Mouse (Mus musculus): ENCODE measurements around the gene Pnma1. TPM values are rescaled to one million over a fixed set of nuclear protein-coding genes. Genes with fewer than 3 reads are reported as not detected.
A peak's percentile ranks its signal among the peaks of the same experiment; 100 is the strongest.

The Pnma1 gene
- polyA plus RNA-seq, 1 experiment from 2014 or later, result 0.84 TPM

DNA sequence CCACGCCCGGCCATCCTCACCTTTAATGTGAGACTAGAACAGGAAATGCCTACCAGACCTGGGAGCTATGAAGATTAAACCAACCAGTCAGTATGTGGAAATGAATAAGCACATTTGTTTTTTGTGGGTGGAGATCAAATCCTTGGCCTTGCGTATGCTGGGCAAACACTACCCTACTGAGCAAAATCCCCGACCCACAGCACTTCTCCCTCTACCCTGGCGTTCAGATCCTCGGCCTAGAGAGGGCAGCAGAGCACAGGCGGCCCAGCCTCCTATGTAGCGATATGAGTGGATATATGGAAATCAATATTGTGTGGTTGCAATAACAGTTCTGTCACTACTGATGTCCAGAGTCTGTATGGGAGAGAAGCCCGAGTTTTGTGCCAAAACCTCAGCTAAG is 14.8 kb upstream of the Pnma1 start:
- no peak overlapping the region for H3K9ac ChIP-seq (ENCODE audit: low read length)
- 87% methylated on average over 9 of the region's 9 CpGs for WGBS

GRCm38 (mm10) chr12:84161616-84162433 is 13.5 kb upstream of the Pnma1 start:
- no peak overlapping the region for H3K4me2 ChIP-seq (ENCODE audit: low read length)
- WGBS, result 72% methylated on average over 14 of the region's 14 CpGs
- peaks cover 47% of the 10 kb centered on the region for H3K36me3 ChIP-seq (ENCODE audit: control insufficient read depth, insufficient read depth, low read length)
- no peak overlapping the region for H3K27ac ChIP-seq (ENCODE audit: low read depth)
- H3K4me3 ChIP-seq (ENCODE audit: low read depth, low read length), result no peak overlapping the region
- peaks cover 10% of the 10 kb centered on the region; the same call in 1 of the 2 replicates for H3K4me1 ChIP-seq (replicated peaks; ENCODE audit: control insufficient read depth, insufficient read depth, low read length)
- no peaks in the 10 kb centered on the region for H3K9me3 ChIP-seq (ENCODE audit: control insufficient read depth, low read length)
- ATAC-seq (replicated peaks; ENCODE audit: low FRiP score, low TSS enrichment, low read depth), result no peak
- DNase-seq (ENCODE audit: low spot score), result peak; percentile 72
- no peaks in the 10 kb centered on the region for H3K27me3 ChIP-seq (replicated peaks; ENCODE audit: control insufficient read depth, insufficient read depth, low read length)
- no peak overlapping the region for H3K9ac ChIP-seq (ENCODE audit: low read length)

More for the DNA sequence above, 14.8 kb upstream of the Pnma1 start:
- Histone ChIP-seq H3K27me3 (replicated peaks; ENCODE audit: control insufficient read depth, insufficient read depth, low read length) (no peaks in the 10 kb centered on the region), H3K4me3 (ENCODE audit: low read depth, low read length) (no peak overlapping the region), H3K9me3 (ENCODE audit: control insufficient read depth, low read length) (no peaks in the 10 kb centered on the region), H3K4me1 (replicated peaks; ENCODE audit: control insufficient read depth, insufficient read depth, low read length) (peaks cover 10% of the 10 kb centered on the region; the same call in 1 of the 2 replicates), H3K4me2 (ENCODE audit: low read length) (no peak overlapping the region), H3K27ac (ENCODE audit: low read depth) (no peak overlapping the region), H3K36me3 (ENCODE audit: control insufficient read depth, insufficient read depth, low read length) (peaks cover 35% of the 10 kb centered on the region)
- DNase-seq (ENCODE audit: low spot score), result peak; percentile 54
- ATAC-seq (replicated peaks; ENCODE audit: low FRiP score, low TSS enrichment, low read depth), result no peak

DNA sequence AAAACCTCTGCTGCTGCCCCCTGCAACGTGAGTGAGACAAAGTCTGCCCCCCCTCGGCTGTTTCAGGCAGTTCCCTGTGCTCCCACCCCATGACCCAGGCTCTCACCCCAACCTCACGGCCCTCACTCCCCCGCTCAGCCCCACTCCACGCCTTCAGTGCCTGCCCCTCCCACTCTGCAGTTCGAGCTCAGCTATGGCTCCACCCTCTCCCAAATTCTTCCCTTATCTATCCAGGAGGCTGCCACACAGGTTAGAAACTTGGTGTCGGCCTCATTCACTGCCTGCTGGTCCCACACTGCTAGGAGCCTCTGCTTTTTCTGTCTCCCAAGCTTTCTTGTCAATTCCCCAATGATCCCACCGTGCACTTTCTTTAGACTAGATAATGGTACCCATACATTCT is 12.8 kb upstream of the Pnma1 start:
- Histone ChIP-seq H3K4me3 (ENCODE audit: low read depth, low read length) (no peak overlapping the region), H3K36me3 (ENCODE audit: control insufficient read depth, insufficient read depth, low read length) (peaks cover 54% of the 10 kb centered on the region), H3K27me3 (replicated peaks; ENCODE audit: control insufficient read depth, insufficient read depth, low read length) (no peaks in the 10 kb centered on the region), H3K9ac (ENCODE audit: low read length) (no peak overlapping the region), H3K4me2 (ENCODE audit: low read length) (no peak overlapping the region), H3K4me1 (replicated peaks; ENCODE audit: control insufficient read depth, insufficient read depth, low read length) (peaks cover 9% of the 10 kb centered on the region; the same call in 1 of the 2 replicates), H3K27ac (ENCODE audit: low read depth) (no peak overlapping the region), H3K9me3 (ENCODE audit: control insufficient read depth, low read length) (no peaks in the 10 kb centered on the region)
- DNase-seq (ENCODE audit: low spot score), result peak; percentile 50
- no peak for ATAC-seq (replicated peaks; ENCODE audit: low FRiP score, low TSS enrichment, low read depth)
- WGBS, result 42% methylated on average over 8 of the region's 8 CpGs

GRCm38 (mm10) chr12:84160491-84160890 is 12.2 kb upstream of the Pnma1 start:
- ATAC-seq (replicated peaks; ENCODE audit: low FRiP score, low TSS enrichment, low read depth) (no peak), DNase-seq (ENCODE audit: low spot score) (no peak)
- H3K4me2 ChIP-seq (ENCODE audit: low read length), result no peak overlapping the region
- H3K36me3 ChIP-seq (ENCODE audit: control insufficient read depth, insufficient read depth, low read length), result peaks cover 59% of the 10 kb centered on the region
- H3K4me3 ChIP-seq (ENCODE audit: low read depth, low read length), result no peak overlapping the region
- WGBS, result 94% methylated on average over 8 of the region's 8 CpGs
- no peak overlapping the region for H3K27ac ChIP-seq (ENCODE audit: low read depth)
- no peaks in the 10 kb centered on the region for H3K27me3 ChIP-seq (replicated peaks; ENCODE audit: control insufficient read depth, insufficient read depth, low read length)
- H3K9ac ChIP-seq (ENCODE audit: low read length), result no peak overlapping the region
- 0 out of 2 replicates have a peak, but pooled peaks cover 3% of the 10 kb centered on the region for H3K4me1 ChIP-seq (replicated peaks; ENCODE audit: control insufficient read depth, insufficient read depth, low read length)
- no peaks in the 10 kb centered on the region for H3K9me3 ChIP-seq (ENCODE audit: control insufficient read depth, low read length)

DNA sequence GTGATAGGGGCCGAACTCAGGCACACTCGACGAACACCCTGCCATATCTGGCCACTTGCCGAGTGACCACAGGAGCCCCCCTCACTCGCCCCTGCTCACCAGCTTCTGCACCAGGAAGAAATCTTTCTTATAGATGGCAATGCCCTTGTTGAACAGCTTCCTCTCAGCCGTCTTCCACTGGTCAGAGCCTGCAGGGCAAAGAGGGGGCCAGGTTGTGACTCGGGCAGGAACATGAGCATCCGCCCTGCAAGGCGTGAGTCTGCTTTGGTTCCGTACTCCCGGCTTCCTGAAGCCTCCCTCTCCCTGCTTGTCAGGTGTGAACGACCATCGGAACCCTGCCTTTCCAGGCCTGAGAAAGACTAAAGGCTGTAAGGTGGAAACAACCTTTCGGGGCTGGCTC is 9.9 kb upstream of the Pnma1 start:
- no peak overlapping the region for H3K4me3 ChIP-seq (ENCODE audit: low read depth, low read length)
- 86% methylated on average over 14 of the region's 14 CpGs for WGBS
- DNase-seq (ENCODE audit: low spot score) (no peak), ATAC-seq (replicated peaks; ENCODE audit: low FRiP score, low TSS enrichment, low read depth) (no peak)
- H3K9ac ChIP-seq (ENCODE audit: low read length), result no peak overlapping the region
- H3K27ac ChIP-seq (ENCODE audit: low read depth), result no peak overlapping the region
- no peak overlapping the region for H3K4me2 ChIP-seq (ENCODE audit: low read length)
- no peaks in the 10 kb centered on the region for H3K27me3 ChIP-seq (replicated peaks; ENCODE audit: control insufficient read depth, insufficient read depth, low read length)
- no peaks in the 10 kb centered on the region for H3K4me1 ChIP-seq (replicated peaks; ENCODE audit: control insufficient read depth, insufficient read depth, low read length)
- no peaks in the 10 kb centered on the region for H3K9me3 ChIP-seq (ENCODE audit: control insufficient read depth, low read length)
- peaks cover 81% of the 10 kb centered on the region for H3K36me3 ChIP-seq (ENCODE audit: control insufficient read depth, insufficient read depth, low read length)

GRCm38 (mm10) chr12:84156210-84156609 is 7.9 kb upstream of the Pnma1 start:
- 94% methylated on average over 18 of the region's 18 CpGs for WGBS

GRCm38 (mm10) chr12:84155523-84155871 is 7.2 kb upstream of the Pnma1 start:
- H3K4me3 ChIP-seq (ENCODE audit: low read depth, low read length), result no peak overlapping the region
- H3K9me3 ChIP-seq (ENCODE audit: control insufficient read depth, low read length), result no peaks in the 10 kb centered on the region
- no peak overlapping the region for H3K4me2 ChIP-seq (ENCODE audit: low read length)
- H3K36me3 ChIP-seq (ENCODE audit: control insufficient read depth, insufficient read depth, low read length), result peaks cover 89% of the 10 kb centered on the region
- H3K27me3 ChIP-seq (replicated peaks; ENCODE audit: control insufficient read depth, insufficient read depth, low read length), result no peaks in the 10 kb centered on the region
- no peak overlapping the region for H3K9ac ChIP-seq (ENCODE audit: low read length)
- peaks cover 8% of the 10 kb centered on the region for H3K4me1 ChIP-seq (replicated peaks; ENCODE audit: control insufficient read depth, insufficient read depth, low read length)
- H3K27ac ChIP-seq (ENCODE audit: low read depth), result no peak overlapping the region
- DNase-seq (ENCODE audit: low spot score) (no peak), ATAC-seq (replicated peaks; ENCODE audit: low FRiP score, low TSS enrichment, low read depth) (no peak)
- 86% methylated on average over 2 of the region's 2 CpGs for WGBS

More at GRCm38 (mm10) chr12:84156210-84156609, 7.9 kb upstream of the Pnma1 start:
- ATAC-seq (replicated peaks; ENCODE audit: low FRiP score, low TSS enrichment, low read depth) (no peak), DNase-seq (ENCODE audit: low spot score) (no peak)
- no peak overlapping the region for H3K9ac ChIP-seq (ENCODE audit: low read length)
- no peak overlapping the region for H3K4me3 ChIP-seq (ENCODE audit: low read depth, low read length)
- no peaks in the 10 kb centered on the region for H3K9me3 ChIP-seq (ENCODE audit: control insufficient read depth, low read length)
- no peaks in the 10 kb centered on the region for H3K27me3 ChIP-seq (replicated peaks; ENCODE audit: control insufficient read depth, insufficient read depth, low read length)
- H3K4me1 ChIP-seq (replicated peaks; ENCODE audit: control insufficient read depth, insufficient read depth, low read length), result peaks cover 3% of the 10 kb centered on the region
- H3K27ac ChIP-seq (ENCODE audit: low read depth), result no peak overlapping the region
- peaks cover 90% of the 10 kb centered on the region for H3K36me3 ChIP-seq (ENCODE audit: control insufficient read depth, insufficient read depth, low read length)
- no peak overlapping the region for H3K4me2 ChIP-seq (ENCODE audit: low read length)

DNA sequence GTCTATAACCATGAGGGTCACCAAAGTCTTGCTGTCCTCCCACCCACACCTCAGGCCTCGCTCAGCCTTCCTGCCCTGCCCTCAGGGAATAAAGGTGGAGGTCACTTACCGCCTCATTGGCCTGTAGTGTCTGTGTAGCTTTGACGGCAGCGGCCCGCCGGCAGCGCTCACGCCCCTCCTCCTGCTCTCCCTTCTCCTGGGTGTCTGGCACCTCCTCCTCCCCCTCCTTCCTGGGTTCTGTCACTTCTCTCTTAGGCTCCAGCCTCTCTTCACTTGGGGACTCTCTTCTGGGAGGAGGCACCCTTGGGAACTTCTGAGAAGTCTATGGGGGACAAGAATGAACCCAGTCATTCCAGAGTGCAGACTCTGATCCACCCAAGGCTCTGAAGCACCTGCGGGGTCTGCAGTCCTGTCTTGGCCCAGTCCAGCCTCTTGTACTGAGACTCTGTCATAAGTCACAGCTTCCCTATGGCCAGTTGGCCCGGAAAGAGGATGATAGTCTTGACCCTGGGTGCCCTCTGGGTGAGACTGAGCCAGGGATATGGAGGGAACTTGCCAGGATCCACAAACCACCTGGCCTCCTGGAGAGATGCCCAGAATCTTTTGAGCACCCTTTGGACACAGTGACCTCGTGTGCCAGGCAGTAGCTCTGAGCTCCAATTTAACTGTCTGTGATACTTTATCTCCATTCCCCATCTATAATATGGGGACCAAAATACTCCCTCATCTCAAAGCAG is 6.7 kb upstream of the Pnma1 start:
- Histone ChIP-seq H3K9ac (ENCODE audit: low read length) (no peak overlapping the region), H3K4me3 (ENCODE audit: low read depth, low read length) (no peak overlapping the region), H3K4me2 (ENCODE audit: low read length) (no peak overlapping the region), H3K27me3 (replicated peaks; ENCODE audit: control insufficient read depth, insufficient read depth, low read length) (no peaks in the 10 kb centered on the region), H3K4me1 (replicated peaks; ENCODE audit: control insufficient read depth, insufficient read depth, low read length) (peaks cover 8% of the 10 kb centered on the region), H3K27ac (ENCODE audit: low read depth) (no peak overlapping the region), H3K9me3 (ENCODE audit: control insufficient read depth, low read length) (no peaks in the 10 kb centered on the region), H3K36me3 (ENCODE audit: control insufficient read depth, insufficient read depth, low read length) (peaks cover 86% of the 10 kb centered on the region)
- no peak for DNase-seq (ENCODE audit: low spot score)
- ATAC-seq (replicated peaks; ENCODE audit: low FRiP score, low TSS enrichment, low read depth), result no peak
- 54% methylated on average over 11 of the region's 11 CpGs for WGBS

All from intestine, embryonic 14.5 days (tissue).